Mouse (Mus musculus): ENCODE results near the gene Igsf9. TPM values are rescaled to one million over a fixed set of nuclear protein-coding genes. Genes with fewer than 3 reads are reported as not detected.

The Igsf9 gene
- total and polyA plus RNA-seq, 3 experiments = 2.7 to 6.5 (median 6.0) TPM

DNA sequence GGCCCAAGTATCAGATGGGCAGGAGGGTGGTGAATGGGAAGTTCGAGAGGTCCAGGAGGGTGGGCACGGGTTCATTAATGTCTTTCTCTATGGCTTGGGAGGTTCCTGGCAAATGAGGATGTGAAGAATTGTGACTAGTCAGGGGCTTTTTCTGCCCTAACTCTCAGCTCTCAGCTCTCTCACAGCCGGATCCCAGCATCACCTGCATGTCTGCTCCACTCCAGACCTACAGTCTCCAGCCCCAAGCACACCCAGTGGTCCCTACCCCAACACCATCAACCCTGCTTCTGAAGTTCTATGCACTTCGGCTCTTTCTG, 32.6 kb downstream of the Igsf9 start:
- Histone ChIP-seq H3K79me2 (replicated peaks; ENCODE audit: control insufficient read depth, extremely low read depth, insufficient read depth, poor library complexity, severe bottlenecking) (no peaks in the 10 kb centered on the region), H3K4me1 (ENCODE audit: control insufficient read depth in 1 of 2, insufficient read depth in 2 of 2) (peaks cover 13 to 46% of the 10 kb centered on the region in 2 experiments), H3K36me3 (replicated peaks in 1 of 2; ENCODE audit: control insufficient read depth in 1 of 2, insufficient read depth in 1 of 2, low read length in 1 of 2) (peaks cover 0 to 8% of the 10 kb centered on the region in 2 experiments), H3K4me3 (replicated peaks in 1 of 3; ENCODE audit: low read depth in 2 of 3, low read length in 2 of 3, poor library complexity in 1 of 3) (peak overlapping the region; percentile 28 to 51 (median 49)), H3K27me3 (replicated peaks) (no peaks in the 10 kb centered on the region), H3K4me2 (ENCODE audit: insufficient read depth, low read depth, poor library complexity, severe bottlenecking) (peak overlapping the region; percentile 84), H3K27ac (ENCODE audit: insufficient read depth, low read depth) (peak overlapping the region; percentile 96), H3K9ac (ENCODE audit: insufficient read depth, low read depth) (peak overlapping the region; percentile 88), H3K9me3 (replicated peaks; ENCODE audit: low read length) (peaks cover 11% of the 10 kb centered on the region)
- TF ChIP-seq JUN (IDR thresholded peaks at IDR 0.05; ENCODE audit: insufficient read depth, low read depth, low read length) (0 out of 2 replicates have a peak, but pooled peaks have one; percentile 5), ZKSCAN1 (IDR thresholded peaks at IDR 0.05; ENCODE audit: borderline replicate concordance, low read depth, low read length) (no peak), UBTF (IDR thresholded peaks at IDR 0.05; ENCODE audit: low read depth, low read length) (peak; percentile 26; the same call in 1 of the 2 replicates), MAFK (IDR thresholded peaks at IDR 0.05; ENCODE audit: insufficient replicate concordance, low read length) (no peak), RAD21 (IDR thresholded peaks at IDR 0.05; ENCODE audit: low read depth, low read length) (no peak), CHD2 (IDR thresholded peaks at IDR 0.05; ENCODE audit: low read length) (no peak), TCF12 (IDR thresholded peaks at IDR 0.05; ENCODE audit: low read depth, low read length) (no peak; the same call in 1 of the 2 replicates), JUND (conservative IDR thresholded peaks at IDR 0.05; ENCODE audit: low read depth, low read length) (no peak), MAX (IDR thresholded peaks at IDR 0.05; ENCODE audit: low read length) (peak; percentile 36; the same call in 1 of the 2 replicates), NELFE (IDR thresholded peaks at IDR 0.05; ENCODE audit: low read depth, low read length) (no peak), HCFC1 (IDR thresholded peaks at IDR 0.05; ENCODE audit: low read depth, low read length) (no peak; the same call in 1 of the 2 replicates), POLR2A (IDR thresholded peaks at IDR 0.05; ENCODE audit: low read depth, low read length) (no peak; the same call in 1 of the 2 replicates), GABPA (IDR thresholded peaks at IDR 0.05; ENCODE audit: insufficient replicate concordance, low read depth, low read length) (no peak), CTCF (conservative IDR thresholded peaks at IDR 0.05 in 1 of 2, IDR thresholded peaks at IDR 0.05 in 1 of 2; ENCODE audit: low read depth in 2 of 2, low read length in 2 of 2) (no peak), EP300 (IDR thresholded peaks at IDR 0.05; ENCODE audit: low read length) (peak; percentile 79), ZMIZ1 (IDR thresholded peaks at IDR 0.05; ENCODE audit: low read depth, low read length) (0 out of 2 replicates have a peak, but pooled peaks have one; percentile 11), POLR2AphosphoS2 (IDR thresholded peaks at IDR 0.05; ENCODE audit: low read depth, low read length) (no peak), NRF1 (IDR thresholded peaks at IDR 0.05; ENCODE audit: low read depth, low read length) (no peak), ETS1 (conservative IDR thresholded peaks at IDR 0.05; ENCODE audit: low read depth, low read length) (peak; percentile 52), KAT2A (IDR thresholded peaks at IDR 0.05; ENCODE audit: insufficient replicate concordance, low read length) (no peak), ZNF384 (IDR thresholded peaks at IDR 0.05; ENCODE audit: low read depth, low read length) (no peak), E2F4 (IDR thresholded peaks at IDR 0.05; ENCODE audit: insufficient replicate concordance, low read depth, low read length) (0 out of 2 replicates have a peak, but pooled peaks have one; percentile 21), SMC3 (IDR thresholded peaks at IDR 0.05; ENCODE audit: low read depth, low read length) (peak; percentile 8; the same call in 1 of the 2 replicates), MEF2A (IDR thresholded peaks at IDR 0.05; ENCODE audit: borderline replicate concordance, low read depth, low read length) (no peak), SIN3A (IDR thresholded peaks at IDR 0.05; ENCODE audit: low read length) (peak; percentile 8; the same call in 1 of the 2 replicates), IRF4 (IDR thresholded peaks at IDR 0.05; ENCODE audit: low read depth, low read length) (peak; percentile 61; the same call in 1 of the 2 replicates), ZC3H11A (IDR thresholded peaks at IDR 0.05; ENCODE audit: low read depth, low read length) (no peak), TBP (conservative IDR thresholded peaks at IDR 0.05; ENCODE audit: low read depth, low read length) (no peak), MYC (IDR thresholded peaks at IDR 0.05; ENCODE audit: low read depth, low read length) (0 out of 2 replicates have a peak, but pooled peaks have one; percentile 23), MAZ (IDR thresholded peaks at IDR 0.05; ENCODE audit: low read depth, low read length) (no peak), MXI1 (IDR thresholded peaks at IDR 0.05; ENCODE audit: low read depth, low read length) (no peak), USF1 (IDR thresholded peaks at IDR 0.05; ENCODE audit: low read depth, low read length) (no peak), USF2 (conservative IDR thresholded peaks at IDR 0.05; ENCODE audit: low read depth, low read length) (no peak), ELF1 (IDR thresholded peaks at IDR 0.05; ENCODE audit: low read depth, low read length) (peak; percentile 6; the same call in 1 of the 2 replicates), BHLHE40 (IDR thresholded peaks at IDR 0.05; ENCODE audit: low read depth, low read length) (no peak), PAX5 (IDR thresholded peaks at IDR 0.05; ENCODE audit: low read length) (no peak), RCOR1 (conservative IDR thresholded peaks at IDR 0.05; ENCODE audit: low read depth, low read length) (no peak), CHD1 (IDR thresholded peaks at IDR 0.05; ENCODE audit: low read depth, low read length) (no peak)
- peak; percentile 69 for DNase-seq (ENCODE audit: extremely low read depth)
- dilution Hi-C loops (cut with MboI; ENCODE audit: extremely low pct_ligation_motif_present, extremely low pct_unique_long_range_greater_than_20kb, low sequenced_read_pairs) = no loop called here
- in situ Hi-C loops (cut with MboI; ENCODE audit: low pct_ligation_motif_present, low pct_unique_long_range_greater_than_20kb, low sequenced_read_pairs) = no loop called here

Measured in CH12.LX (cell line).